Mouse (Mus musculus) E14TG2a.4 (cell line): ENCODE data around the gene Rpl7a.

Experiments
- H3K27me3 ChIP-seq: 2 replicates; pipeline ENCODE4 v1.6.1; 2014; ENCODE audit warnings: low read length, control low read depth; ENCODE audit not compliant: insufficient read depth
- H3K36me3 ChIP-seq: 2 replicates; pipeline ENCODE4 v1.6.1; 2014; ENCODE audit warnings: low read length, control low read depth; ENCODE audit not compliant: insufficient read depth
- H3K4me1 ChIP-seq: replicated peaks from 2 replicates; pipeline ENCODE4 v1.6.1; 2014; ENCODE audit warnings: low read depth, low read length, control low read depth
- H3K4me3 ChIP-seq: replicated peaks from 2 replicates; pipeline ENCODE4 v1.5.1; 2014; ENCODE audit warnings: mild to moderate bottlenecking, low read length
- H3K9me3 ChIP-seq: 2 replicates; pipeline ENCODE4 v1.6.1; 2014; ENCODE audit warnings: low read length, control low read depth
- CTCF ChIP-seq: conservative IDR thresholded peaks from 2 replicates; pipeline ENCODE4 v1.5.1; 2014; ENCODE audit warnings: low read length
- NANOG ChIP-seq: IDR thresholded peaks from 2 replicates; pipeline ENCODE4 v1.6.1; 2014; ENCODE audit warnings: borderline replicate concordance, low read length, mixed read lengths
- POU5F1 ChIP-seq: IDR thresholded peaks from 2 replicates; pipeline ENCODE4 v1.6.1; 2014; ENCODE audit warnings: low read length, borderline replicate concordance

Gene Rpl7a

DNA sequence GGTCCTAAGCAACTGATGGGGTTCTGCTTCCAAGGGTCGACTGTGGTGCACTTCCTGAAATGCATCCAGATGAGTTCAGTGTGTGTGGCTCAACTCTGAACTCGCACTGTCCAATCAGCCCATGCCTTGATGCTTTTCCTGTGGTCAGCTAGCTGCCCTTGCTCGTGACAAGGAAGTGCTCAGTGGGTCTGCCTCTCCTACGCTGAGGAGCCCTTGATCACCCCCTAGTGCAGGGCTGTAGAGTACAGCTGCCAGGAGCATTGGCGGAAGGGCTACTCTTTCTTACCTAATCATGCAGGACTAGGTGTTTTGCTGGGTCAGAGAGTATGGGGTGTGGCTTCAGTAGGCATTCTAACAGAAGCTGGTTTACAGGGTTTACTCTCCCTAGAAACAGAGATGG, 31.0 kb downstream of the Rpl7a start:
- H3K9me3 ChIP-seq, result no peaks in the 10 kb centered on the region
- peaks cover 13% of the 10 kb centered on the region for H3K27me3 ChIP-seq
- no peak for TF ChIP-seq NANOG
- no peak overlapping the region for H3K4me3 ChIP-seq
- no peaks in the 10 kb centered on the region for H3K4me1 ChIP-seq
- no peaks in the 10 kb centered on the region for H3K36me3 ChIP-seq

DNA sequence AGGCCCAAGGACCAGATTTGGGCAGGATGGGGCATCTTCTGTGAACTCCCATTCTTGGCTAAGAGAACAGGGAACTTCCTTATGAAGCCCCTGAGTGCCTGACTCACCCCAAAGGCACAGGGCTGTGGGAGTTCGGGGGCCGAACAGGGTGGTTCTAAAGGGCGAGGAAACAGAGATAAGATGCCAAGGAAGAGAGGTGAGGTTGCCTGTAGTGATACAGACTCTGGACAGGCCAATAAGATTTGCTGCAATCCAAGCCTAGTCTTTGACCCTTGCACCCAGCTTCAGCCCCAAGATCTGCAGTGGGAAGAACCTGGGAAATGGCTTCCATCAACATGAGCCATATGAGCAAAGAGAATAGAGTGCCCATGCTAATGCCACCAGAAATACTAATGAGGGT, 32.7 kb downstream of the Rpl7a start:
- TF ChIP-seq CTCF (no peak), NANOG (no peak), POU5F1 (no peak)
- peaks cover 14% of the 10 kb centered on the region for H3K27me3 ChIP-seq
- H3K4me1 ChIP-seq, result 0 out of 2 replicates have a peak, but pooled peaks cover 10% of the 10 kb centered on the region
- H3K9me3 ChIP-seq, result no peaks in the 10 kb centered on the region
- no peaks in the 10 kb centered on the region for H3K36me3 ChIP-seq
- H3K4me3 ChIP-seq, result no peak overlapping the region

DNA sequence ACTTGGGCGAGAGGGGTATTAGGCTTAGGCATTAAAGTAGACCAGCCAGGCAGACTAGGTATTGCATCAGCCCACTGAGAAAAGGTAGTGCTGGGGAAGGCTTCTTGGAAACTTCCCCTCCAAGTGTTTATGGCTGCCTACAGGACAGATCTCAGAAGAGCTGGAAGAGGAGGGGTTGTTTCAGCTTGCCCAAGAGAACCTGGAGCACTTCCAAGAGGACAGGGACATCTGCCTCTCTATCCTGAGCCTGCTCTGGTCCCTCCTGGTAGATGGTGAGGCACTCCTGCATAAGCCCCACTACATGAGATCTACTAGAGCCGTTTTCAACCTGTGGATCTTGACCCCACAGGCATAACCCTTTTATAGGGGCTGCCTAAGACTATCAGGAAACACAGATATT, 39.8 kb downstream of the Rpl7a start:
- Histone ChIP-seq H3K4me1 (peaks cover 28% of the 10 kb centered on the region), H3K36me3 (peaks cover 58% of the 10 kb centered on the region), H3K4me3 (no peak overlapping the region), H3K9me3 (no peaks in the 10 kb centered on the region), H3K27me3 (peaks cover 8% of the 10 kb centered on the region)
- TF ChIP-seq CTCF (no peak), POU5F1 (no peak), NANOG (no peak)

DNA sequence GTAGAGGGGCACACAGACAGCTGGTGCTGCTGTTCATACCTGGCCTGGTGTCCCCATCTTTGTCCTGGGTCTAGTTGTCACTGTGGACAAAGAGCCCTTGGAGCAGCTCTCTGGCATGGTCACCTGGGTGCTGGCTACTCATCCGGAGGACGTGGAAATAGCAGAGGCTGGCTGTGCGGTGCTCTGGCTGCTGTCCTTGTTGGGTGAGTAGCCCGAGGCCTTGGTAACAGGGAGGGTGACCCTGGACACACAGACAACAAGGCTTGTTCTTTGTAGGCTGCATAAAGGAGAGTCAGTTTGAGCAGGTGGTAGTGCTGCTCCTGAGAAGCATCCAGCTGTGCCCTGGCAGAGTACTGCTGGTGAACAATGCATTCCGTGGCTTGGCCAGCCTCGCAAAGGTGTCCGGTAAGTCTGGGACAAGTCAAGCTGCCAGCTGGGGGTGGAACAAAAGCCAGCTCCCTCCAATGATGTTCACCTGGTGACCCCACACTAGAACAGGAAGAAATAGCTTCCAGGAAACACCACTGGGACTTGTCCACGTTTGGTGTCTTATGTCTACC, 40.9 kb downstream of the Rpl7a start:
- Histone ChIP-seq H3K36me3 (peaks cover 69% of the 10 kb centered on the region), H3K4me1 (peaks cover 28% of the 10 kb centered on the region), H3K4me3 (no peak overlapping the region), H3K27me3 (0 out of 2 replicates have a peak, but pooled peaks cover 2% of the 10 kb centered on the region), H3K9me3 (no peaks in the 10 kb centered on the region)
- no peak for TF ChIP-seq CTCF
- TF ChIP-seq NANOG, result no peak
- no peak for TF ChIP-seq POU5F1

DNA sequence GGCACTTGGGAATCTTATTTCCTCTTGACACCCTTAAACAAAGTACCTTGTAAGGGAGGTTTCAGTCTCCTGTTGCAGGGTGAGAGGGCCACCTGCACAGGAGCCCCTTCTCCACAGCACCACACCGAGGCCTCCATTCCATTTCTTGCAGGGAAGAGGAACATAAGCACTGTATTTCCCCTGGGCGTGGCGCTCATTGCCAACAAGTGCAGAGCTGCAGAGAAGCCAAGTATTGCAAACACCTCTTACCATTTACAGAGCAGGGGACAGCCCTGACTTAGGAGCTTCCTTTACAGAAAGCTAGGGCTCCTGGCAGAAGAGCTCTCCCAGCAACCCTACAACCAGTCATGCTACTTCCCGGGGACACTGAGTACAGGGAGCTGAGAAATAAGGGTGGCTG, 41.6 kb downstream of the Rpl7a start:
- Histone ChIP-seq H3K36me3 (peaks cover 76% of the 10 kb centered on the region), H3K4me1 (peaks cover 27% of the 10 kb centered on the region), H3K9me3 (no peaks in the 10 kb centered on the region), H3K4me3 (no peak overlapping the region), H3K27me3 (no peaks in the 10 kb centered on the region)
- TF ChIP-seq CTCF, result no peak
- TF ChIP-seq POU5F1, result no peak

DNA sequence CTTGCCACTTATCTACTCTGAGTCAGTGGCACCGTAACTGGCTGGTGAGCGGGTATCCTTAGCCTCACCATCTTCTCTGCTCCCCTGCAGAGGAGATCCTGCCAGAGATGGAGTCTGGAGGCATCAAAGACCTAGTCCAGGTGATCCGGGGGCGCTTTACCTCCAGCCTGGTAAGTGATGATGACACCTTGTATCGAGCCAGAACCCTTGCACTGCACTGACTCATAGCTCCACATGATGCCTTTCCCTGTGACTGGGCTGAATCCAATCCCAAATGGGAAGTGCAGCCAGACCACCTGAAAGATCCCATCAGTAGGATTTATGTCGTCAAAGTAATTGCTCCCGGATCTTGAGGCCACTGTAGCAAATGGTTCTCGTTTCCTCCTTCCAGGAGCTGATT, 42.3 kb downstream of the Rpl7a start:
- no peak for TF ChIP-seq POU5F1
- TF ChIP-seq NANOG, result no peak
- TF ChIP-seq CTCF, result no peak
- peaks cover 83% of the 10 kb centered on the region for H3K36me3 ChIP-seq
- H3K4me3 ChIP-seq, result no peak overlapping the region
- no peaks in the 10 kb centered on the region for H3K9me3 ChIP-seq
- peaks cover 20% of the 10 kb centered on the region for H3K4me1 ChIP-seq
- H3K27me3 ChIP-seq, result no peaks in the 10 kb centered on the region

DNA sequence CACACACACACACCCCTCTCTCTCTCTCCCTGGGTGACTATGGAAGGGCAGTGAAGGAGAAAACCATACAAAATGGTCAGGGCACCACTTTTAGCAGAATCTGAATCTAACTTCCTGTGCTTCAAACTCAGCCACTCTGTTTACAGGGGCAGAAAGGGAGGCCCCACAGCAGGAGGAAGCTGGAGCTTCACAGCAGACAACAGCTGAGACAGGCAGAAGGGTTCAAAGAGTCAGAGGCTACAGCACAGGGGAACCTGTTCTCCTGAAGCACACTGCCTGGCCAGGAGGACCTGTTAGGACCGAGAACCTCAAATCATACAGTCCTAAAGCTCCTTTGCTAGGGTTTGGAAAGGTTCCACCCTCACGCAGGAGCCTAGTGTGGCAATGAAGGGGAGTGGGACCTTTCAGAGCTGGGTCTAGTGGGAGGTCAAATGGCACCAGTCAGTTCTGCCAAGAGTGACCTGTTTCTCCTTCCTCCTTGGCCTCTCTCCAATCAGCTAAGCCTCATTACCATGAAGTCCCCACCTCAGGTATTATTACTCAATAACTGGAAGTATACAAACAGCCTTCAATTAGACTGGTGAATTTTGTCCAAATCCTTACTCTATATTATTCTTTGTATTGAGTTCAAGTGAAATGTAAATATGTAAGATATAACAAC, 44.3 kb downstream of the Rpl7a start:
- no peak overlapping the region for H3K4me3 ChIP-seq
- TF ChIP-seq POU5F1 (no peak), NANOG (no peak), CTCF (no peak)
- H3K4me1 ChIP-seq, result peaks cover 2% of the 10 kb centered on the region; the same call in 1 of the 2 replicates
- H3K27me3 ChIP-seq, result no peaks in the 10 kb centered on the region
- H3K9me3 ChIP-seq, result no peaks in the 10 kb centered on the region
- H3K36me3 ChIP-seq, result peaks cover 97% of the 10 kb centered on the region

DNA sequence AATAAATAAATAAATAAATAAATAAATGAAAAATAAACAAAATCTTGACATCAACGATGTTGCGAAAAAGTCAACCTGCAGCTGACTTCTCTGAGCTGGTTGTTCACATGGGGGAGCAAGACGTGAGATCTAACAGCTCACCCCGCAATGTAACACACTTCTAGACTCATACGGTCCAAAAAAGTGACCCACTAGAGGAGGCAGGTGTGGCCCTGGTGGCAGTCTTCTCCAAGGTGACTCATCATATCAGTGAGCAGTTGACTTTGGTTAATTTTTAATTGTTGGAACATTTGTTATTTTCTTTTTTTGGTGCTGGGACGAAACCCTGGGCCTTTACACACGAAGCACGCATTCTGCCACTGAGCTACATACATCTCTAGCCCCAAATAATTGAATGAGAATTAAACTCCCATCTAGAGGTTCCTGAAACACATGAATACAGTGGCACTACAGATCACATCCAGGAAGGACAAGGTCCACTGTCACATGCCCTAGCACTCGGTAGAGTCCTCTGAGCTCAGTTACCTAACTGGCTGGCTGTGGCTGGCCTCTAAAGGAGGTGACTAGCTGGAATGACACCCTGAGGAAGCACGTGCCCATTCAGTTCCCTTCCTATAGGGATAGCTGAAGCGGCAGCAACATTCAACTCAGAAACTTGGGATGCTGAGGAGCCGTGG, 46.4 kb downstream of the Rpl7a start:
- H3K4me1 ChIP-seq, result peaks cover 12% of the 10 kb centered on the region
- TF ChIP-seq POU5F1 (no peak), NANOG (no peak), CTCF (no peak)
- no peaks in the 10 kb centered on the region for H3K9me3 ChIP-seq
- H3K27me3 ChIP-seq, result no peaks in the 10 kb centered on the region
- peaks cover 97% of the 10 kb centered on the region for H3K36me3 ChIP-seq
- H3K4me3 ChIP-seq, result no peak overlapping the region
